Mouse (Mus musculus) G1E (cell line): ENCODE measurements around the gene Gm11549.

Source experiments
- CTCF ChIP-seq: IDR thresholded peaks from 2 replicates; pipeline ENCODE4 v1.5.1; 2012; ENCODE audit warnings: low read depth, low read length, inconsistent platforms, mixed read lengths
- GATA1 ChIP-seq: IDR thresholded peaks from 2 replicates; pipeline ENCODE4 v1.6.1; 2012; ENCODE audit warnings: borderline replicate concordance, low read length, inconsistent platforms, mixed read lengths
- GATA2 ChIP-seq: IDR thresholded peaks from 2 replicates; pipeline ENCODE4 v1.6.1; 2012; ENCODE audit warnings: low read depth, low read length, inconsistent platforms, borderline replicate concordance

DNA sequence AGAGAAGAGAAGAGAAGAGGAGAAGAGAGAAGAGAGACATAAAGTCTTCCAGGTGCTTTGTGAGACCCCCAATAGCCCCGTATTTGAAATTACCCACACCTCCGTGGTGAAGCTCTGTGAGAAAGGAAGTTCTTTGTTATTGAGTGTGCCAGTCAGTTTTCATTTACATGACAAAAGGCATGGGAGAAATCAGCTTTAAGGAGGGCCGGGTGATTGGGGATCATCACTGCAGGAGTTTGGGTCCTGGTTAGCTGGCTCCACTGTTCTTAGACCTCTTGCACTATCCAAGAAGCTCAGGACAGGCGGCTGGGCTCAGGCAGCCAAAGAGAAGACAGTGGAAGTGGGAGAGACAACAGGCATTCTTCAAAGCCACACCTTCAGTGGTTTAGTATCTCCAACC, 524 bp upstream of the Gm11549 start:
- TF ChIP-seq GATA1 = no peak
- no peak for TF ChIP-seq GATA2
- TF ChIP-seq CTCF = no peak
